Mouse (Mus musculus): ENCODE results near the gene Sec24c.
A peak's percentile ranks its signal among the peaks of the same experiment; 100 is the strongest.

Gene Sec24c

GRCm38 (mm10) chr14:20733952-20734774, 60.1 kb downstream of the Sec24c start, which contains the start of gene Ndst2:
Ndst2 (minus strand) TSS chr14:20734562.
- DNase-seq (ENCODE audit: low read depth, low spot score), result peak; percentile 95

DNA sequence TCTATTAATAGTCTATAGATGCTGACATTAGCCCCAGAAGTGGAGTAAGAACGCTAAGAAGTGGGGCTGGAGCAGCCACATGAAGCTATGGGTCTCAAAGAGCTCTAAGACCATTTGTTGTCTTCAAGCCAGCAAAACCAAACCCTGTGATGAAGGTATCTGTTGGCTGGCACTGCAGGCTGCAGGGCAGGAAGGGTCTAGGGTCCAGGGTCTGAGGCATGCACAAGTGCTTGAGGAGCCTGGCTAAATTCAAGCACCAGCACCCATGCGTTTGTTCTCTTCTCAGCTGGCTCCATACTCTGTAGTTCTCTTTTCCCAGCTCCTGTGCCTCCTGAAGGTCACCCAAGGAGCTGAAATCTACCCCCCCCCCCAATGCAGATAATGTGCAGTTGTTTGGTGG, 60.9 kb downstream of the Sec24c start:
- DNase-seq (ENCODE audit: low read depth, low spot score), result no peak

DNA sequence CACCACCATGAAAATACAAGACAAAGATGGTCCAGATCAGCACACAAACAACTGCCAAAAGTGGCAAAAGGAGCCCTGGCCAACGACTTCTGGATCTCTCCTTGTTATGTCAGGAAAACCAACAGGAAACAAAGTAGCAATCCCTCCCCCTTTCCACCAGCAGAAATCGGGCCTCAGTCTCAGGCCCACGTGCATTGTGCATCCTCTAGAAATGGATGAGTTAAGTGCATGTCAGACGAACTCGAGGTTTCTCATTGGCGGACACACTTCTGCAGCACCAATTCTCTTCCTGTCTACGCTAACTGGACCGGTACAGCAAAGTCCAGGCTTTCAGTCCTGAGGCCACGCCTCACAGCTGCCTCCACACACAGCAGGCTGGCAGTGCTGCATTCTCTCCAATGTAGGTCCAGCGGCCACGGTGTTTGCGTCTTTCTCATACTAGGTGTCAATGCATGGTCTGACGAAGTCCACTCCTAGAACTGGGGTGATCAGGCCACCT, 61.8 kb downstream of the Sec24c start:
- DNase-seq (ENCODE audit: low read depth, low spot score), result no peak

DNA sequence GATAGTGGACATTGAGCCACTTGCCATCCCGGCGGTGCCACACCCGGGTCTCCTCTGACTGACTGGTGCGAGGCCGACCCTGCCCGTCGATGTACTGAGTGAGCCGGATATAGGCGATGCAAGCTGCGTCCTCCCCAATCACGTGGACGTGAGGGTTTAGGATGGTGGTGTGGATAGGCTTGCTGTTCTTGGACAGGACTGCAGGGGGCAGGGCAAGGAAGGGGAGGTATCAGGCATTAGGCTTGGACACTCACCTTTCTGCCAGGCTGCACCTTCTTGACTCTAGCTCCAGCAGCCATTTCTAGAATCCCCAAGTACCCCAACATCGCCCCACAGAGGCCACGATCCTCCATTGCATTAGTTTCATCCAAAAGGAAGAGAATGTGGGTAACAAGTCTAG, 63.2 kb downstream of the Sec24c start:
- peak; percentile 71 for DNase-seq (ENCODE audit: low read depth, low spot score)

GRCm38 (mm10) chr14:20738511-20738910, 64.4 kb downstream of the Sec24c start:
- DNase-seq (ENCODE audit: low read depth, low spot score), result no peak

GRCm38 (mm10) chr14:20741301-20741700, 67.2 kb downstream of the Sec24c start:
- DNase-seq (ENCODE audit: low read depth, low spot score), result no peak

DNA sequence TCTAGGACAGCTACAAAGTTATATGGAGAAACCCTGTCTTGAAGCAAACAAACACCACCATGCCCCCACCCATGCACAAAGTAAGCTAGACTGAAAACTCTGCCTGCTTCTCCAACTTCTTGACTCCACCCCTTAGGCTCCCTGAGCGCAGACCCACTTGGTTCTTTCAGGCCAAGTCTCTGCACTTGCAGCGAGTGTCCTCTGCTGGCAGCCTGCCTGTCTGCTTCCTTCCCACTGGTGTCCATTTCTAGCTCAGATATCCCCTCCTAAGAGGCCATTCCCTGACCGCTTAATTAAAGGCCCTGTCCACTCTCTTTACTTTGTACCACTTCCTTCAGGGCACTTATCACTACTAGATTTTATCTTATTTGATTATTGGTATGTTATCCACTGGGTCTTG, 69.5 kb downstream of the Sec24c start:
- no peak for DNase-seq (ENCODE audit: low read depth, low spot score)
